Mouse (Mus musculus) liver, embryonic 14.5 days (tissue): ENCODE data around the gene Olfr1382. TPM values are rescaled to one million over a fixed set of nuclear protein-coding genes. Genes with fewer than 3 reads are reported as not detected.

ENCODE experiments used
- polyA plus RNA-seq, 2 experiments: library from polyadenylated mRNA; depleted of rRNA in 1 of 2; stranded (reverse) in 1 of 2; unstranded in 1 of 2; fragments of >200 nt; fragmentation: Nextera tagmentation in 1 of 2; extraction: Ambion mirVana in 1 of 2; gene quantifications; 2 replicates each; pipeline versions ENCODE4 v1.2.1 to v1.2.3; 2012 to 2014

Gene Olfr1382
- polyA plus RNA-seq, 2 experiments: not detected

Other genes with a start within 250 kb of the Olfr1382 start
- 0.03 and 0.08 TPM in 2 replicates for gene Olfr1393, start 249.9 kb upstream of the Olfr1382 start, polyA plus RNA-seq (2012; rRNA removed)
- gene Olfr1393, start 249.9 kb upstream of the Olfr1382 start, polyA plus RNA-seq (2014; fragmentation: Nextera tagmentation; extraction: Ambion mirVana): 0.05 and 0.10 TPM in 2 replicates
- gene Olfr1392, start 243.0 kb upstream of the Olfr1382 start, polyA plus RNA-seq (2012; rRNA removed): 0.01 TPM in 2 replicates
- gene Olfr1392, start 243.0 kb upstream of the Olfr1382 start, polyA plus RNA-seq (2014; fragmentation: Nextera tagmentation; extraction: Ambion mirVana): not detected in 2 replicates
- not detected in 2 replicates for gene Olfr10, start 223.5 kb upstream of the Olfr1382 start, polyA plus RNA-seq (2012; rRNA removed)
- not detected in 2 replicates for gene Olfr10, start 223.5 kb upstream of the Olfr1382 start, polyA plus RNA-seq (2014; fragmentation: Nextera tagmentation; extraction: Ambion mirVana)
- gene Olfr1391, start 205.5 kb upstream of the Olfr1382 start, polyA plus RNA-seq (2012; rRNA removed): not detected in 2 replicates
- gene Olfr1391, start 205.5 kb upstream of the Olfr1382 start, polyA plus RNA-seq (2014; fragmentation: Nextera tagmentation; extraction: Ambion mirVana): not detected in 2 replicates
- not detected in 2 replicates for gene Olfr1390, start 193.1 kb upstream of the Olfr1382 start, polyA plus RNA-seq (2012; rRNA removed)
- gene Olfr1390, start 193.1 kb upstream of the Olfr1382 start, polyA plus RNA-seq (2014; fragmentation: Nextera tagmentation; extraction: Ambion mirVana): not detected in 2 replicates
- gene Olfr1389, start 105.2 kb upstream of the Olfr1382 start, polyA plus RNA-seq (2012; rRNA removed): not detected in 2 replicates
- not detected in 2 replicates for gene Olfr1389, start 105.2 kb upstream of the Olfr1382 start, polyA plus RNA-seq (2014; fragmentation: Nextera tagmentation; extraction: Ambion mirVana)
- 0.04 and 0.10 TPM in 2 replicates for gene Olfr1388, start 91.6 kb upstream of the Olfr1382 start, polyA plus RNA-seq (2012; rRNA removed)
- 0.08 TPM in 1 of 2 replicates, not detected in the other for gene Olfr1388, start 91.6 kb upstream of the Olfr1382 start, polyA plus RNA-seq (2014; fragmentation: Nextera tagmentation; extraction: Ambion mirVana)
- gene Olfr1387, start 72.9 kb upstream of the Olfr1382 start, polyA plus RNA-seq (2012; rRNA removed): not detected in 2 replicates
- gene Olfr1387, start 72.9 kb upstream of the Olfr1382 start, polyA plus RNA-seq (2014; fragmentation: Nextera tagmentation; extraction: Ambion mirVana): not detected in 2 replicates
- not detected in 2 replicates for gene Olfr1386, start 63.2 kb upstream of the Olfr1382 start, polyA plus RNA-seq (2012; rRNA removed)
- not detected in 2 replicates for gene Olfr1386, start 63.2 kb upstream of the Olfr1382 start, polyA plus RNA-seq (2014; fragmentation: Nextera tagmentation; extraction: Ambion mirVana)
- not detected in 2 replicates for gene Olfr1385, start 39.2 kb upstream of the Olfr1382 start, polyA plus RNA-seq (2012; rRNA removed)
- not detected in 2 replicates for gene Olfr1385, start 39.2 kb upstream of the Olfr1382 start, polyA plus RNA-seq (2014; fragmentation: Nextera tagmentation; extraction: Ambion mirVana)
- not detected in 2 replicates for gene Olfr1384, start 21.5 kb upstream of the Olfr1382 start, polyA plus RNA-seq (2012; rRNA removed)
- gene Olfr1384, start 21.5 kb upstream of the Olfr1382 start, polyA plus RNA-seq (2014; fragmentation: Nextera tagmentation; extraction: Ambion mirVana): not detected in 2 replicates
- gene Olfr1383, start 8.6 kb upstream of the Olfr1382 start, polyA plus RNA-seq (2012; rRNA removed): not detected in 2 replicates
- gene Olfr1383, start 8.6 kb upstream of the Olfr1382 start, polyA plus RNA-seq (2014; fragmentation: Nextera tagmentation; extraction: Ambion mirVana): not detected in 2 replicates
- gene Olfr1381, start 15.2 kb downstream of the Olfr1382 start, polyA plus RNA-seq (2012; rRNA removed): not detected in 2 replicates
- gene Olfr1381, start 15.2 kb downstream of the Olfr1382 start, polyA plus RNA-seq (2014; fragmentation: Nextera tagmentation; extraction: Ambion mirVana): not detected in 2 replicates
- gene Olfr1380, start 28.6 kb downstream of the Olfr1382 start, polyA plus RNA-seq (2012; rRNA removed): not detected in 2 replicates
- gene Olfr1380, start 28.6 kb downstream of the Olfr1382 start, polyA plus RNA-seq (2014; fragmentation: Nextera tagmentation; extraction: Ambion mirVana): not detected in 2 replicates
- gene Flt4, start 81.0 kb downstream of the Olfr1382 start, polyA plus RNA-seq (2012; rRNA removed): 2.0 and 2.2 TPM in 2 replicates
- gene Flt4, start 81.0 kb downstream of the Olfr1382 start, polyA plus RNA-seq (2014; fragmentation: Nextera tagmentation; extraction: Ambion mirVana): 2.5 and 2.8 TPM in 2 replicates
- not detected in 2 replicates for gene Scgb3a1, start 135.4 kb downstream of the Olfr1382 start, polyA plus RNA-seq (2012; rRNA removed)
- gene Scgb3a1, start 135.4 kb downstream of the Olfr1382 start, polyA plus RNA-seq (2014; fragmentation: Nextera tagmentation; extraction: Ambion mirVana): not detected in 2 replicates
- 14.3 and 21.0 TPM in 2 replicates for gene Cnot6, start 184.5 kb downstream of the Olfr1382 start, polyA plus RNA-seq (2012; rRNA removed)
- gene Cnot6, start 184.5 kb downstream of the Olfr1382 start, polyA plus RNA-seq (2014; fragmentation: Nextera tagmentation; extraction: Ambion mirVana): 18.1 and 21.0 TPM in 2 replicates